Mouse (Mus musculus): ENCODE data around the gene Zmym4. TPM values are rescaled to one million over a fixed set of nuclear protein-coding genes. Genes with fewer than 3 reads are reported as not detected.

Zmym4 gene
- polyA plus RNA-seq, 1 experiment = 6.7 TPM

DNA sequence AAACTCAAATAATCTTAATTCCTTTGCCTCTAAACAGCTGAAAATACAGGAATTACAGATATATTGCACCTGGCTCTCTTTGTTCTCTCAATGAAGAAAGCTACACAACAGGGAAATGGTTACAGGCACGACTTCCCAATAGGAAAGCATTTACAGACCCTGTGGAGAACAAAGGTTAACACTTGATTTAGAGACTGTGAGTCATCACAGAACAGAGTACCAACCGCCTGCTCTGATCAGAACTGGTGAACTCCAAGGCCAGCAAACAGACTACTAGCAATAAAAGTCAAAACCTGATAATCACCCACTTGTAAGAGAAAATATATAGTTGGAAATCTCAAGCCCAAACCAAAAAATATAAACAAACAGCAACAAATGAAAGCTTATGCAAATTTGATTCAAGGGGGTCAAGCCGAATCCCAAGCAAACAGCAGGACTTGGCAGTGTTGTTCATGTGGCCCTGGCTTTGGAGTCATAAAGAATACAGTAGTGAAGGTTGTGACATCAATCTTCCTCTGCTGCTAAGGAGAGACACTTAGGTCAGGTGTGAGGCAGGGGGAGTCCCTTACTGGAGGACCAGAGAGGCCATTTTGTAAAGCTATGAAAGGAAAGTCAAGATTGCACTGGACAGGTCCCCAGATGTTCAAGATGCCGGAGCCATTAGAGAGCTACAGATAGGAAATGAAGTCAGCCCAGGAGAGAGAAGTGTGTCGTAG is 88.2 kb downstream of the Zmym4 start:
- no peaks in the 10 kb centered on the region for H3K79me2 ChIP-seq (ENCODE audit: control insufficient read depth, insufficient read depth)
- TF ChIP-seq USF1 (IDR thresholded peaks at IDR 0.05; ENCODE audit: low read depth) (no peak), MYOD1 (IDR thresholded peaks at IDR 0.05; ENCODE audit: control insufficient read depth in 1 of 3, insufficient read length in 2 of 3, low read depth in 2 of 3) (no peak), E2F4 (IDR thresholded peaks at IDR 0.05; ENCODE audit: insufficient read depth) (no peak), MAX (IDR thresholded peaks at IDR 0.05; ENCODE audit: low read depth) (no peak), MYOG (IDR thresholded peaks at IDR 0.05; ENCODE audit: control insufficient read depth in 1 of 3, insufficient read depth in 1 of 3, insufficient read length in 2 of 3, low read depth in 2 of 3) (no peak), REST (IDR thresholded peaks at IDR 0.05; ENCODE audit: insufficient read depth, insufficient read length) (no peak), CEBPB (IDR thresholded peaks at IDR 0.05; ENCODE audit: insufficient read depth, poor library complexity, severe bottlenecking) (no peak)
- peaks cover 33% of the 10 kb centered on the region for H3K36me3 ChIP-seq (ENCODE audit: control insufficient read depth, insufficient read depth)
- no peak overlapping the region for H3ac ChIP-seq (ENCODE audit: control insufficient read depth, insufficient read length)
- H3K4me3 ChIP-seq = no peak overlapping the region
- no peaks in the 10 kb centered on the region for H3K27me3 ChIP-seq (ENCODE audit: control insufficient read depth, insufficient read depth, insufficient read length)
- H3K4me2 ChIP-seq (ENCODE audit: low read depth) = no peak overlapping the region

DNA sequence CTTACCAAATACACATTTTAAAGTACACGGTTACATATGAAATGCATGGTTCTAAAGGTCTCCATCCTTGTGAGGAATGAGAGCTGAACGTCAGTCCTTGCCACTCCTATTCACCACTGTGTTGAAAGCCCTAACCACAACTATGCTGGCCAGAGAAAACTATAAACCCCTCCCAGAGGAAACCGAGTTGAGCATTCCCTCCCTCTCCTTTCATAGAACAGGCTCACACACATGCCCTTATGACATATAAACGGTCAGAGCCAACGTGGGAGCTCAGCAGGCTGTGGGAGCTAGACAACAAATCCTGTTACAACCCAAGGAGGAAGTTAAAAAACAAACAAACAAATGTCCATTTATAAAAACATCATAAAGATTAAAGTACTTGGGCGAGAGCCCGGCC is 95.2 kb downstream of the Zmym4 start:
- H3K79me2 ChIP-seq (ENCODE audit: control insufficient read depth, insufficient read depth) = no peaks in the 10 kb centered on the region
- no peak overlapping the region for H3K4me3 ChIP-seq
- no peak overlapping the region for H3ac ChIP-seq (ENCODE audit: control insufficient read depth, insufficient read length)
- TF ChIP-seq MYOG (IDR thresholded peaks at IDR 0.05; ENCODE audit: control insufficient read depth in 1 of 3, insufficient read depth in 1 of 3, insufficient read length in 2 of 3, low read depth in 2 of 3) = no peak
- TF ChIP-seq TCF3 (IDR thresholded peaks at IDR 0.05; ENCODE audit: insufficient read length, low read depth) = no peak
- no peak for TF ChIP-seq MYOD1 (IDR thresholded peaks at IDR 0.05; ENCODE audit: control insufficient read depth in 1 of 3, insufficient read length in 2 of 3, low read depth in 2 of 3)
- TF ChIP-seq CEBPB (IDR thresholded peaks at IDR 0.05; ENCODE audit: insufficient read depth, poor library complexity, severe bottlenecking) = no peak
- TF ChIP-seq REST (IDR thresholded peaks at IDR 0.05; ENCODE audit: insufficient read depth, insufficient read length) = no peak
- no peak overlapping the region for H3K4me2 ChIP-seq (ENCODE audit: low read depth)
- no peaks in the 10 kb centered on the region for H3K27me3 ChIP-seq (ENCODE audit: control insufficient read depth, insufficient read depth, insufficient read length)
- peaks cover 12% of the 10 kb centered on the region for H3K36me3 ChIP-seq (ENCODE audit: control insufficient read depth, insufficient read depth)

DNA sequence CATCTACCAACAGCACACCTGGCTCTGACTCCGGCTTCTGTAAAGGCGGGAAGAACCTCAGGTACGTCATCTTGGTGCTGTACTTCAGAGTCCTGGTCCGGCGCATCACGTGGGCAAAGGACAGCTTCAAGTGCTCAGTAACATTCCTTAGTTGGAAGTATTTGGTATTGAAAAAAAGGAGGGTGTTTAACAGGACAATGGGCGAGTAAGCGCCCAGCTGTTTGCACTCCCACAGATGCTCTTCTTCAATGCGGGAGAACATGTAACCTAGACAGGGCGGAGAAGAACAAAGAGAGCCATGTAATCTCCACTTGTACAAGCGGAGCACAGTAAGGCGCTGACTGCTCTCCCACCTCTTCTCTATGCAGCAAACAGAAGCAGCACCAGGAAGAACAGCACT is 99.2 kb downstream of the Zmym4 start:
- H3K36me3 ChIP-seq (ENCODE audit: control insufficient read depth, insufficient read depth) = peaks cover 28% of the 10 kb centered on the region
- no peak overlapping the region for H3ac ChIP-seq (ENCODE audit: control insufficient read depth, insufficient read length)
- H3K79me2 ChIP-seq (ENCODE audit: control insufficient read depth, insufficient read depth) = no peaks in the 10 kb centered on the region
- no peaks in the 10 kb centered on the region for H3K27me3 ChIP-seq (ENCODE audit: control insufficient read depth, insufficient read depth, insufficient read length)
- TF ChIP-seq MYOD1 (IDR thresholded peaks at IDR 0.05; ENCODE audit: control insufficient read depth in 1 of 3, insufficient read length in 2 of 3, low read depth in 2 of 3) (no peak), USF1 (IDR thresholded peaks at IDR 0.05; ENCODE audit: low read depth) (no peak), MAX (IDR thresholded peaks at IDR 0.05; ENCODE audit: low read depth) (no peak), POLR2AphosphoS2 (IDR thresholded peaks at IDR 0.05; ENCODE audit: insufficient read length, low read depth) (no peak), E2F4 (IDR thresholded peaks at IDR 0.05; ENCODE audit: insufficient read depth) (no peak), MYOG (IDR thresholded peaks at IDR 0.05; ENCODE audit: control insufficient read depth in 1 of 3, insufficient read depth in 1 of 3, insufficient read length in 2 of 3, low read depth in 2 of 3) (no peak), TCF12 (IDR thresholded peaks at IDR 0.05; ENCODE audit: insufficient read depth, poor library complexity, severe bottlenecking) (no peak), POLR2A (IDR thresholded peaks at IDR 0.05; ENCODE audit: insufficient read length, low read depth) (no peak), SRF (IDR thresholded peaks at IDR 0.05; ENCODE audit: control insufficient read depth, insufficient read length, low read depth) (no peak), CEBPB (IDR thresholded peaks at IDR 0.05; ENCODE audit: insufficient read depth, poor library complexity, severe bottlenecking) (no peak)
- H3K4me2 ChIP-seq (ENCODE audit: low read depth) = no peak overlapping the region
- no peak overlapping the region for H3K4me3 ChIP-seq

DNA sequence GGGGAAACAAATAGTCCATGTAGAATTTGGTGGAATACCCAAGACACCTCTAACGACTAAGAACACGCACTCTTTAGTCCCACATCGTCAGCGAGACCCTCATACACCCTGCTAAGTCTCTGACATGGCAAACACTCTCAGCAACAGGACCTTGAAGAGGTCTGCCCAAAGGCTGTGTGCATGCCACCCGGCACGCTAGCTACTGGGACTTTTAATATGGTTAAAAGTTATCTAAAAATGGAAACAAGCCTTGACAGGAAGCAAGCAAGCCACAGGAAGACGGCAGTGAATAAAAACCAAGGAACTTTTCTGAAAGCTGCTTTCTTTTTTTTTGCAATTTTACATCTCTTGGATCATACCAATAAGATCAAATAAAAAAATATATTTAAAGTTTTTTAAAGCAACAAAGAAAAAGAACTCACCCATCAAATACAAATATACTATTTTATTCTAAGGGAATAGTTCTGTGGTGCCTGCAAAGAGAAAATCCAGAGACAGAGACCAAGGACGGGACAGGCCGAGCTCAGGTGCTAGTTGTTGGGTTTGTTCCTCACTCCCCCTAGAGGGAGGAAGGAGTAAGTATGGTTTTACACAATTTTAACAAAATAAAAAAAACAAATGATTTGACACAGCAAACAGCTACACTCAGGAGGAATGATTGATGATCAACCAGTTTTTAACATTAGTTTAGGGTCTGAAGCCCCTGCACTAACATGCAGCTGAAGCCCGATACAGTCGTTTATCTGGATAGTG is 106.2 kb downstream of the Zmym4 start:
- peaks cover 19% of the 10 kb centered on the region for H3K36me3 ChIP-seq (ENCODE audit: control insufficient read depth, insufficient read depth)
- no peak overlapping the region for H3K4me3 ChIP-seq
- no peaks in the 10 kb centered on the region for H3K27me3 ChIP-seq (ENCODE audit: control insufficient read depth, insufficient read depth, insufficient read length)
- TF ChIP-seq POLR2AphosphoS2 (IDR thresholded peaks at IDR 0.05; ENCODE audit: insufficient read length, low read depth) = no peak
- TF ChIP-seq TCF3 (IDR thresholded peaks at IDR 0.05; ENCODE audit: insufficient read length, low read depth) = no peak
- TF ChIP-seq REST (IDR thresholded peaks at IDR 0.05; ENCODE audit: insufficient read depth, insufficient read length) = no peak
- no peak for TF ChIP-seq MYOD1 (IDR thresholded peaks at IDR 0.05; ENCODE audit: control insufficient read depth in 1 of 3, insufficient read length in 2 of 3, low read depth in 2 of 3)
- TF ChIP-seq SRF (IDR thresholded peaks at IDR 0.05; ENCODE audit: control insufficient read depth, insufficient read length, low read depth) = no peak
- TF ChIP-seq USF1 (IDR thresholded peaks at IDR 0.05; ENCODE audit: low read depth) = no peak
- H3ac ChIP-seq (ENCODE audit: control insufficient read depth, insufficient read length) = no peak overlapping the region
- no peak overlapping the region for H3K4me2 ChIP-seq (ENCODE audit: low read depth)
- H3K79me2 ChIP-seq (ENCODE audit: control insufficient read depth, insufficient read depth) = no peaks in the 10 kb centered on the region

Data from myocyte (in vitro differentiated cells).